Mouse (Mus musculus): ENCODE results near the gene Gm26965. TPM values are rescaled to one million over a fixed set of nuclear protein-coding genes. Genes with fewer than 3 reads are reported as not detected.

The Gm26965 gene
- polyA plus RNA-seq, 1 experiment from 2014 or later: not detected

Other genes with a start within 250 kb of the Gm26965 start
- gene Zfp458, start 247.7 kb downstream of the Gm26965 start, polyA plus RNA-seq (2015; fragmentation: Nextera tagmentation; extraction: Ambion mirVana): 1.2 and 1.3 TPM in 2 replicates
- 0.94 and 1.3 TPM in 2 replicates for gene Zfp457, start 219.7 kb downstream of the Gm26965 start, polyA plus RNA-seq (2015; fragmentation: Nextera tagmentation; extraction: Ambion mirVana)
- gene Zfp595, start 193.6 kb downstream of the Gm26965 start, polyA plus RNA-seq (2015; fragmentation: Nextera tagmentation; extraction: Ambion mirVana): 1.8 TPM in 2 replicates
- gene Gm28044, start 165.6 kb downstream of the Gm26965 start, polyA plus RNA-seq (2015; fragmentation: Nextera tagmentation; extraction: Ambion mirVana): 0.83 TPM in 1 of 2 replicates, not detected in the other
- 0.60 and 0.72 TPM in 2 replicates for gene Zfp953, start 165.5 kb downstream of the Gm26965 start, polyA plus RNA-seq (2015; fragmentation: Nextera tagmentation; extraction: Ambion mirVana)
- gene Gm28041, start 150.4 kb downstream of the Gm26965 start, polyA plus RNA-seq (2015; fragmentation: Nextera tagmentation; extraction: Ambion mirVana): 0.71 TPM in 1 of 2 replicates, not detected in the other
- 1.0 and 1.7 TPM in 2 replicates for gene Zfp456, start 150.3 kb downstream of the Gm26965 start, polyA plus RNA-seq (2015; fragmentation: Nextera tagmentation; extraction: Ambion mirVana)
- 4.7 and 5.8 TPM in 2 replicates for gene Zfp429, start 126.3 kb downstream of the Gm26965 start, polyA plus RNA-seq (2015; fragmentation: Nextera tagmentation; extraction: Ambion mirVana)
- 0.56 and 0.59 TPM in 2 replicates for gene Zfp459, start 104.7 kb downstream of the Gm26965 start, polyA plus RNA-seq (2015; fragmentation: Nextera tagmentation; extraction: Ambion mirVana)
- 5.5 and 6.0 TPM in 2 replicates for gene Zfp874a, start 74.5 kb downstream of the Gm26965 start, polyA plus RNA-seq (2015; fragmentation: Nextera tagmentation; extraction: Ambion mirVana)
- gene Zfp874b, start 41.9 kb downstream of the Gm26965 start, polyA plus RNA-seq (2015; fragmentation: Nextera tagmentation; extraction: Ambion mirVana): 2.1 and 2.8 TPM in 2 replicates
- 8.9 TPM in 2 replicates for gene Zfp58, start 25.6 kb downstream of the Gm26965 start, polyA plus RNA-seq (2015; fragmentation: Nextera tagmentation; extraction: Ambion mirVana)
- 16.8 and 18.2 TPM in 2 replicates for gene Zfp87, start within 50 bp of the Gm26965 start, polyA plus RNA-seq (2015; fragmentation: Nextera tagmentation; extraction: Ambion mirVana)
- gene Zfp748, start 27.7 kb upstream of the Gm26965 start, polyA plus RNA-seq (2015; fragmentation: Nextera tagmentation; extraction: Ambion mirVana): 7.1 and 7.3 TPM in 2 replicates
- 2.6 and 2.7 TPM in 2 replicates for gene Zfp729b, start 83.6 kb upstream of the Gm26965 start, polyA plus RNA-seq (2015; fragmentation: Nextera tagmentation; extraction: Ambion mirVana)
- not detected in 2 replicates for gene Gm49345, start 111.6 kb upstream of the Gm26965 start, polyA plus RNA-seq (2015; fragmentation: Nextera tagmentation; extraction: Ambion mirVana)
- gene Zfp729a, start 111.6 kb upstream of the Gm26965 start, polyA plus RNA-seq (2015; fragmentation: Nextera tagmentation; extraction: Ambion mirVana): 1.6 TPM in 2 replicates
- gene Zfp738, start 160.9 kb upstream of the Gm26965 start, polyA plus RNA-seq (2015; fragmentation: Nextera tagmentation; extraction: Ambion mirVana): 7.5 and 7.8 TPM in 2 replicates
- gene Zfp65, start 203.0 kb upstream of the Gm26965 start, polyA plus RNA-seq (2015; fragmentation: Nextera tagmentation; extraction: Ambion mirVana): 3.5 and 4.0 TPM in 2 replicates
- gene Zfp85, start 229.1 kb upstream of the Gm26965 start, polyA plus RNA-seq (2015; fragmentation: Nextera tagmentation; extraction: Ambion mirVana): 3.6 and 3.9 TPM in 2 replicates